Mouse (Mus musculus) lung, postnatal 14 days (tissue): Measurements from ENCODE around the gene Reg3d.
"Not testable (repeated sequence)": the region's sequence is repeated elsewhere in the genome, so short reads cannot be mapped to it uniquely, and the experiment has no call there.

Experiments used
- DNase-seq: peaks from one replicate; pipeline ENCODE4 v3.0.0; 2021

The Reg3d gene

GRCm38 (mm10) chr6:78378765-78379164 lies at the start of gene Reg3d:
TSS of gene Reg3d (minus strand) at chr6:78378865.
- DNase-seq, result no peak

GRCm38 (mm10) chr6:78425497-78425896 lies 46.8 kb upstream of the Reg3d start:
- no peak for DNase-seq

- not testable (repeated sequence) for DNase-seq
Measured at GRCm38 (mm10) chr6:78422411-78422810, 43.7 kb upstream of the Reg3d start, which contains the start of gene Reg1. TSS of gene Reg1 (plus strand) at chr6:78422711.

- not testable (repeated sequence) for DNase-seq
Measured at GRCm38 (mm10) chr6:78395323-78395722, 16.7 kb upstream of the Reg3d start, which contains the start of gene Reg2. TSS of gene Reg2 (plus strand) at chr6:78395623.

GRCm38 (mm10) chr6:78385609-78386008 lies 6.9 kb upstream of the Reg3d start:
- no peak for DNase-seq

- no peak for DNase-seq
Measured at GRCm38 (mm10) chr6:78380409-78380808, 1.7 kb upstream of the Reg3d start, which contains the start of gene Reg3a. TSS of gene Reg3a (plus strand) at chr6:78380709.

GRCm38 (mm10) chr6:78370357-78370756 lies 8.3 kb downstream of the Reg3d start, which contains the start of gene Reg3b:
TSS of gene Reg3b (plus strand) at chr6:78370657.
- no peak for DNase-seq

GRCm38 (mm10) chr6:78361971-78362563 lies 16.6 kb downstream of the Reg3d start:
- no peak for DNase-seq

GRCm38 (mm10) chr6:78341689-78342088 lies 37.0 kb downstream of the Reg3d start:
- no peak for DNase-seq

GRCm38 (mm10) chr6:78340296-78340695 lies 38.4 kb downstream of the Reg3d start:
- no peak for DNase-seq

- no peak for DNase-seq
Measured at GRCm38 (mm10) chr6:78331919-78332569, 46.6 kb downstream of the Reg3d start.

GRCm38 (mm10) chr6:78329166-78329565 lies 49.5 kb downstream of the Reg3d start:
- no peak for DNase-seq

GRCm38 (mm10) chr6:78327798-78328197 lies 50.9 kb downstream of the Reg3d start:
- no peak for DNase-seq
